Mouse (Mus musculus) fat pad, adult 2 months (tissue): ENCODE measurements around the gene Cdhr2.

ENCODE experiments used
- DNase-seq: peaks from one replicate; pipeline ENCODE4 v3.0.0-alpha.2; 2011; ENCODE audit warnings: low read depth, low spot score; ENCODE audit errors: extremely low read depth

Gene Cdhr2

GRCm38 (mm10) chr13:54749864-54750411, 48.7 kb downstream of the Cdhr2 start, which contains the start of gene Gprin1:
Gene Gprin1, minus strand, starts transcription at chr13:54749874.
- DNase-seq = no peak

- no peak for DNase-seq
Observed at GRCm38 (mm10) chr13:54750699-54751098, 49.4 kb downstream of the Cdhr2 start.

- DNase-seq = no peak
Observed at GRCm38 (mm10) chr13:54752656-54753055, 51.4 kb downstream of the Cdhr2 start.

GRCm38 (mm10) chr13:54753733-54754132, 52.5 kb downstream of the Cdhr2 start:
- DNase-seq = no peak

GRCm38 (mm10) chr13:54754169-54755080, 53.2 kb downstream of the Cdhr2 start:
- no peak for DNase-seq

GRCm38 (mm10) chr13:54755201-54755830, 54.1 kb downstream of the Cdhr2 start:
- DNase-seq = no peak

- DNase-seq = no peak
Observed at GRCm38 (mm10) chr13:54756156-54756712, 55.0 kb downstream of the Cdhr2 start.

- DNase-seq = no peak
Observed at GRCm38 (mm10) chr13:54757093-54757830, 56.0 kb downstream of the Cdhr2 start.

GRCm38 (mm10) chr13:54758045-54758755, 56.9 kb downstream of the Cdhr2 start:
- DNase-seq = no peak

GRCm38 (mm10) chr13:54758756-54759470, 57.7 kb downstream of the Cdhr2 start:
- DNase-seq = no peak

GRCm38 (mm10) chr13:54759496-54759895, 58.2 kb downstream of the Cdhr2 start:
- DNase-seq = no peak

GRCm38 (mm10) chr13:54760164-54760795, 59.0 kb downstream of the Cdhr2 start:
- no peak for DNase-seq

GRCm38 (mm10) chr13:54760906-54761305, 59.6 kb downstream of the Cdhr2 start:
- DNase-seq = no peak

GRCm38 (mm10) chr13:54765281-54766191, 64.3 kb downstream of the Cdhr2 start:
- DNase-seq = no peak

- DNase-seq = no peak
Observed at GRCm38 (mm10) chr13:54766192-54766768, 65.0 kb downstream of the Cdhr2 start, which contains the start of gene Sncb. Gene Sncb, minus strand, starts transcription at chr13:54766595.

GRCm38 (mm10) chr13:54767012-54767411, 65.8 kb downstream of the Cdhr2 start:
- no peak for DNase-seq

- DNase-seq = no peak
Observed at GRCm38 (mm10) chr13:54780592-54780991, 79.3 kb downstream of the Cdhr2 start.

GRCm38 (mm10) chr13:54781086-54781485, 79.8 kb downstream of the Cdhr2 start:
- DNase-seq = no peak
